Mouse (Mus musculus) bone marrow, adult 2 months (tissue): ENCODE results near the gene Abhd16b.

Experiments used
- CTCF ChIP-seq: fragments of 200-500 bp; IDR thresholded peaks from 2 replicates; pipeline ENCODE4 v1.5.1; 2011; ENCODE audit warnings: low read length, control low read depth; ENCODE audit not compliant: control insufficient read depth, insufficient read depth
- POLR2A ChIP-seq: fragments of 200-500 bp; IDR thresholded peaks from 2 replicates; pipeline ENCODE4 v1.6.1; 2011; ENCODE audit warnings: low read depth, mild to moderate bottlenecking, control low read depth, low read length, borderline replicate concordance; ENCODE audit not compliant: control insufficient read depth

DNA sequence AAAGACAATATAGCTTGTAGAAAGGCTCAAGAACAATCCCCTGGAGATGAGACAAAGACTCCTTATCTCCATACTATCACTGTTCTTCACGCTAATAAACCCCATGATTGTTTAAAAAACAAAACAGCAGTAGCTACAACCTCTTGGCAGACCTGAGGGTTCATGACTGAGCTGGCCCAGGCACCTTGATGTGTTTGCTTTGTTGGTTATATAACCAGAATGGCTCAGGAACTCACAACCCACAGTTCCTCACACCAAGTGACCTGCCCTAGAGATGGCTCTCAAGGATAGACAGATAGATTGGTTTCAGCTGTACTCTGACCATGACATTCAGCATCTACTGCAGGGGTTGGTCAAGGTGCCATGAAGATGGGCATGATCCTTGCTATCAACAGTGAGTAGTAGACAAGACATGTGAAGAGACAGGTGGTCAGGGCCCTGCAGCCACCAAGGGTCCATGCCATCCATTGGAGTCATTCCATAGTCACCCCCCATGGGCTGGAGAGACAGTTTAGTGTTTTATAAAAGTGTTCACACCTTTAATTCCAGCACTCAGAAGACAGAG, 31.4 kb upstream of the Abhd16b start:
- TF ChIP-seq POLR2A (no peak), CTCF (no peak)
